Mouse (Mus musculus): ENCODE measurements around the gene Stub1. TPM values are rescaled to one million over a fixed set of nuclear protein-coding genes. Genes with fewer than 3 reads are reported as not detected.

The Stub1 gene
- total RNA-seq, 2 experiments from 2014 or later, result 70.1 to 73.0 TPM

Other genes starting within 250 kb of the Stub1 start
- gene Gng13, start 116.2 kb downstream of the Stub1 start, total RNA-seq (2023), result not detected
- 10 to 100 TPM in 1 of 2 experiments, 1 to 10 TPM in 1; 5.1 to 12.6 TPM for gene Chtf18, start 106.0 kb downstream of the Stub1 start, total RNA-seq (2023)
- 1 to 10 TPM; 4.6 to 8.0 TPM for gene Rpusd1, start 105.7 kb downstream of the Stub1 start, total RNA-seq (2023)
- under 1 TPM in 1 of 2 experiments, not detected in 1; 0.26 TPM for gene Mslnl, start 97.4 kb downstream of the Stub1 start, total RNA-seq (2023)
- gene Msln, start 79.0 kb downstream of the Stub1 start, total RNA-seq (2023), result 1 to 10 TPM in 1 of 2 experiments, not detected in 1; 1.1 TPM
- 10 to 100 TPM; 25.4 to 27.9 TPM for gene Narfl, start 59.6 kb downstream of the Stub1 start, total RNA-seq (2023)
- gene Haghl, start 47.7 kb downstream of the Stub1 start, total RNA-seq (2023), result 10 to 100 TPM; 22.7 to 27.1 TPM
- gene Ccdc78, start 46.8 kb downstream of the Stub1 start, total RNA-seq (2023), result not detected
- gene Fam173a, start 40.5 kb downstream of the Stub1 start, total RNA-seq (2023), result 10 to 100 TPM; 47.6 to 58.9 TPM
- gene AC134908.4, start 37.7 kb downstream of the Stub1 start, total RNA-seq (2023), result not detected
- 10 to 100 TPM; 24.8 to 31.6 TPM for gene Metrn, start 36.3 kb downstream of the Stub1 start, total RNA-seq (2023)
- gene Fbxl16, start 24.3 kb downstream of the Stub1 start, total RNA-seq (2023), result not detected
- gene Wdr24, start 9.8 kb downstream of the Stub1 start, total RNA-seq (2023), result 10 to 100 TPM; 25.3 to 25.7 TPM
- 10 to 100 TPM; 32.3 to 42.2 TPM for gene Jmjd8, start 4.5 kb downstream of the Stub1 start, total RNA-seq (2023)
- gene Rhbdl1, start 3.9 kb upstream of the Stub1 start, total RNA-seq (2023), result 10 to 100 TPM in 1 of 2 experiments, 1 to 10 TPM in 1; 8.1 to 15.2 TPM
- gene Gm20683, start 8.4 kb upstream of the Stub1 start, total RNA-seq (2023), result 10 to 100 TPM in 1 of 2 experiments, 1 to 10 TPM in 1; 9.3 to 10.8 TPM
- 10 to 100 TPM; 89.1 to 99.3 TPM for gene Rhot2, start 11.4 kb upstream of the Stub1 start, total RNA-seq (2023)
- gene Wdr90, start 28.1 kb upstream of the Stub1 start, total RNA-seq (2023), result 10 to 100 TPM; 29.0 to 41.5 TPM
- 1 to 10 TPM; 2.4 to 9.4 TPM for gene Mcrip2, start 35.4 kb upstream of the Stub1 start, total RNA-seq (2023)
- gene Mettl26, start 41.7 kb upstream of the Stub1 start, total RNA-seq (2023), result 10 to 100 TPM; 32.9 to 37.5 TPM
- gene Wfikkn1, start 47.5 kb upstream of the Stub1 start, total RNA-seq (2023), result 1 to 10 TPM; 9.2 to 9.6 TPM
- gene Rab40c, start 86.3 kb upstream of the Stub1 start, total RNA-seq (2023), result 10 to 100 TPM; 23.7 to 24.5 TPM
- gene Pigq, start 111.5 kb upstream of the Stub1 start, total RNA-seq (2023), result 10 to 100 TPM; 55.2 to 64.8 TPM
- gene Nhlrc4, start 111.6 kb upstream of the Stub1 start, total RNA-seq (2023), result not detected
- under 1 TPM in 1 of 2 experiments, not detected in 1; 0.30 TPM for gene A930017K11Rik, start 119.2 kb upstream of the Stub1 start, total RNA-seq (2023)
- gene Capn15, start 152.4 kb upstream of the Stub1 start, total RNA-seq (2023), result 10 to 100 TPM; 38.7 to 39.4 TPM
- gene Rab11fip3, start 236.2 kb upstream of the Stub1 start, total RNA-seq (2023), result 10 to 100 TPM; 18.3 to 22.2 TPM

Data from T-cell, adult 66 days (primary cell).